ENCODE assay signal across 18 mouse cellular contexts in the genomic region with DNA sequence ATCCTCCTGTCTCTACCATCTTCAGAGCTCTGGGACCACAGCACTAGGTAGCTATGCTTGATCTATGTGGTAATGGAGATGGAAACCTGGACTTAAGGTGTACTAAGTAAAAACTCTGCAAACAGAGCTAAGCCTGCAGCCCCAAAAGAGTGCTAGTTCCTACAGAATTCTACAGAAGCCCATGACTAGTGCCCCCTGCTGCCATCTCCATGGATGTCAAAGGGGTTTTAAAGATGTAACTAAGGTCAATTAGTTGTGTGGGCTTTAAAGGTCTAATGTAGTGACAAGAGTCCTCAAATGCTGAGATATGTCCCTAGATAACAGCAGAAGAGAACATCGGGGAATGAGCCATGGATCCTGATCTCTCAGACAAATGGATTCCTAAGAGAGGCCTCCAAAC.
DNase-seq lines count a peak whose midpoint lies in the region; ATAC-seq and TF ChIP-seq lines count a peak whose summit lies in the region.
"Had no signal": no experiment of that assay in that cellular context is flagged by ENCODE, and none has a peak within 500 bp of the region (broad histone marks: within the 10 kb centered on the region; RNA-seq: fewer than 3 reads in every experiment).

No protein-coding gene starts in this region.

- WGBS in heart, adult 2 months: 85% methylated on average over 1 of the region's 1 CpGs
- 74% methylated on average over 1 of the region's 1 CpGs for WGBS in stomach, postnatal 0 days

- peaks cover 7% of the 10 kb centered on the region for H3K36me3 ChIP-seq in heart, adult 2 months (ENCODE audit: control insufficient read depth, insufficient read depth, low read length)
- H3K36me3 ChIP-seq in CH12.LX (replicated peaks in 1 of 2; ENCODE audit: control insufficient read depth in 1 of 2, insufficient read depth in 1 of 2, low read length in 1 of 2): no peaks in the 10 kb centered on the region
- no peaks in the 10 kb centered on the region for H3K36me3 ChIP-seq in stomach, postnatal 0 days (ENCODE audit: control insufficient read depth, insufficient read depth, low read length)
- H3K36me3 ChIP-seq: embryonic facial prominence, embryonic 10.5 days; G1E; heart, embryonic 12.5 days; hindbrain, embryonic 12.5 days had no signal

- H3K4me2 ChIP-seq in CH12.LX (ENCODE audit: insufficient read depth, low read depth, poor library complexity, severe bottlenecking): no peak overlapping the region
- H3K4me2 ChIP-seq in stomach, postnatal 0 days (replicated peaks; ENCODE audit: low read depth): no peak overlapping the region
- H3K4me2 ChIP-seq: heart, embryonic 12.5 days; hindbrain, embryonic 12.5 days had no signal

- no peak overlapping the region for H3K9ac ChIP-seq in heart, adult 2 months (ENCODE audit: low read depth, low read length)
- no peak overlapping the region for H3K9ac ChIP-seq in CH12.LX (ENCODE audit: insufficient read depth, low read depth)
- no peak overlapping the region for H3K9ac ChIP-seq in stomach, postnatal 0 days (ENCODE audit: low read length)
- H3K9ac ChIP-seq: heart, embryonic 12.5 days; hindbrain, embryonic 12.5 days had no signal

- no peak overlapping the region for H3K27ac ChIP-seq in heart, adult 2 months
- H3K27ac ChIP-seq in layer of hippocampus, adult 2 months: no peak overlapping the region
- H3K27ac ChIP-seq in CH12.LX (ENCODE audit: insufficient read depth, low read depth): no peak overlapping the region
- H3K27ac ChIP-seq in stomach, postnatal 0 days (replicated peaks): no peak overlapping the region
- H3K27ac ChIP-seq: hindbrain, embryonic 12.5 days had no signal

- TF ChIP-seq CTCF in heart, adult 2 months (IDR thresholded peaks at IDR 0.05): peak; percentile 39
- peak; percentile 40 for TF ChIP-seq CTCF in layer of hippocampus, adult 2 months (conservative IDR thresholded peaks at IDR 0.05)
- TF ChIP-seq CTCF in CH12.LX (conservative IDR thresholded peaks at IDR 0.05 in 1 of 2, IDR thresholded peaks at IDR 0.05 in 1 of 2; ENCODE audit: low read depth in 2 of 2, low read length in 2 of 2): peak in 1 of 2 experiments; percentile 63; a peak in 2 of 4 replicates
- peak; percentile 17; the same call in 1 of the 2 replicates for TF ChIP-seq CTCF in stomach, postnatal 0 days (IDR thresholded peaks at IDR 0.05; ENCODE audit: low read depth)

- ATAC-seq in stomach, postnatal 0 days (ENCODE audit: low FRiP score, low TSS enrichment): no peak
- ATAC-seq: forebrain, embryonic 16.5 days; hindbrain, embryonic 16.5 days had no signal

- no peaks in the 10 kb centered on the region for H3K27me3 ChIP-seq in heart, adult 2 months (ENCODE audit: control insufficient read depth, insufficient read depth, low read length)
- no peaks in the 10 kb centered on the region for H3K27me3 ChIP-seq in CH12.LX (replicated peaks)
- H3K27me3 ChIP-seq in stomach, postnatal 0 days (ENCODE audit: control insufficient read depth, insufficient read depth, low read length): no peaks in the 10 kb centered on the region
- H3K27me3 ChIP-seq: heart, embryonic 12.5 days; hindbrain, embryonic 12.5 days had no signal

- no peak overlapping the region for H3K4me3 ChIP-seq in heart, adult 2 months
- H3K4me3 ChIP-seq in layer of hippocampus, adult 2 months: no peak overlapping the region
- no peak overlapping the region for H3K4me3 ChIP-seq in CH12.LX (replicated peaks in 1 of 3; ENCODE audit: low read depth in 2 of 3, low read length in 2 of 3, poor library complexity in 1 of 3)
- no peak overlapping the region for H3K4me3 ChIP-seq in stomach, postnatal 0 days (ENCODE audit: low read depth, low read length)
- H3K4me3 ChIP-seq: embryonic facial prominence, embryonic 10.5 days; heart, embryonic 12.5 days; hindbrain, embryonic 12.5 days had no signal

- H3K9me3 ChIP-seq in CH12.LX (replicated peaks; ENCODE audit: low read length): no peaks in the 10 kb centered on the region
- H3K9me3 ChIP-seq in stomach, postnatal 0 days (ENCODE audit: control insufficient read depth, low read length): no peaks in the 10 kb centered on the region
- H3K9me3 ChIP-seq: embryonic facial prominence, embryonic 10.5 days; G1E; heart, embryonic 12.5 days; hindbrain, embryonic 12.5 days had no signal

- no peak for TF ChIP-seq POLR2A in heart, adult 2 months (IDR thresholded peaks at IDR 0.05; ENCODE audit: insufficient read depth, low read depth, low read length)
- no peak for TF ChIP-seq POLR2A in CH12.LX (IDR thresholded peaks at IDR 0.05; ENCODE audit: low read depth, low read length)

- dilution Hi-C loops in CH12.LX (cut with MboI; ENCODE audit: extremely low pct_ligation_motif_present, extremely low pct_unique_long_range_greater_than_20kb, low sequenced_read_pairs): no loop called here

- no peaks in the 10 kb centered on the region for H3K79me2 ChIP-seq in heart, adult 2 months (replicated peaks; ENCODE audit: control insufficient read depth, insufficient read depth, low read length)
- H3K79me2 ChIP-seq in CH12.LX (replicated peaks; ENCODE audit: control insufficient read depth, extremely low read depth, insufficient read depth, poor library complexity, severe bottlenecking): no peaks in the 10 kb centered on the region

- intact Hi-C loops in heart, adult 2 months (cut with DNase I): loop anchor here (1.0 to 10.0 kb wide), 5 partner anchors 67 to 630 kb away; no protein-coding TSS in a partner anchor

- H3K4me1 ChIP-seq in heart, adult 2 months (ENCODE audit: control insufficient read depth, insufficient read depth, low read length): peaks cover 3% of the 10 kb centered on the region
- peaks cover 0 to 43% of the 10 kb centered on the region in 2 experiments; a peak in 2 of 4 replicates for H3K4me1 ChIP-seq in CH12.LX (ENCODE audit: control insufficient read depth in 1 of 2, insufficient read depth in 2 of 2)
- no peaks in the 10 kb centered on the region for H3K4me1 ChIP-seq in stomach, postnatal 0 days (replicated peaks; ENCODE audit: control insufficient read depth, insufficient read depth)

- peak; percentile 45 for TF ChIP-seq RAD21 in CH12.LX (IDR thresholded peaks at IDR 0.05; ENCODE audit: low read depth, low read length)

- no peak for TF ChIP-seq EP300 in heart, adult 2 months (IDR thresholded peaks at IDR 0.05; ENCODE audit: insufficient read depth, low read depth, low read length)
- no peak for TF ChIP-seq EP300 in CH12.LX (IDR thresholded peaks at IDR 0.05; ENCODE audit: low read length)
- no peak for TF ChIP-seq EP300 in stomach, postnatal 0 days (optimal IDR thresholded peaks at IDR 0.05)

- in situ Hi-C loops in CH12.LX (cut with MboI; ENCODE audit: low pct_ligation_motif_present, low pct_unique_long_range_greater_than_20kb, low sequenced_read_pairs): loop anchor here (10.0 kb wide), 2 partner anchors 210 to 930 kb away; a partner anchor contains a TSS

- DNase-seq in heart, adult 2 months: no peak
- DNase-seq in heart, adult 11 months: no peak
- no peak for DNase-seq in layer of hippocampus, adult 2 months (ENCODE audit: low spot score in 2 of 2)
- DNase-seq in layer of hippocampus, postnatal 10 days (ENCODE audit: low spot score in 2 of 2): no peak
- DNase-seq in CH12.LX (ENCODE audit: extremely low read depth): no peak
- no peak for DNase-seq in stomach, postnatal 0 days (ENCODE audit: low spot score)
- DNase-seq: adrenal gland, adult 8-10 months; adrenal gland, postnatal 36 days; cerebellum, adult 2 months; cerebellum, postnatal 10 days; gastrocnemius, postnatal 36 days; heart, postnatal 36 days had no signal

TF ChIP-seq in CH12.LX, 34 proteins besides CTCF, POLR2A, EP300 and RAD21:
- TF ChIP-seq USF1 (IDR thresholded peaks at IDR 0.05; ENCODE audit: low read depth, low read length) (no peak), SMC3 (IDR thresholded peaks at IDR 0.05; ENCODE audit: low read depth, low read length) (peak; percentile 72)
